Mouse (Mus musculus): Measurements from ENCODE around the gene Gm11168. TPM values are rescaled to one million over a fixed set of nuclear protein-coding genes. Genes with fewer than 3 reads are reported as not detected.
"Not testable (repeated sequence)": the region's sequence is repeated elsewhere in the genome, so short reads cannot be mapped to it uniquely, and the experiment has no call there.

Gm11168 gene
- 1 to 10 TPM in 1 of 3 experiments, under 1 TPM in 1, not detected in 1; 0.84 to 2.4 TPM for polyA plus RNA-seq (2017; shearing (Covaris generic))

- not testable (repeated sequence) for ATAC-seq
These were observed at the start of gene Gm11168 for GRCm38 (mm10) chr9:3002794-3003396. Gm11168 (plus strand) TSS chr9:3003346.

GRCm38 (mm10) chr9:3000445-3000972 is 2.6 kb upstream of the Gm11168 start, which contains the start of gene Gm10722:
Gm10722 (plus strand) TSS chr9:3000922.
- ATAC-seq, result not testable (repeated sequence)

GRCm38 (mm10) chr9:3001006-3001405 is 2.1 kb upstream of the Gm11168 start:
- ATAC-seq, result not testable (repeated sequence)

- ATAC-seq, result peak; percentile 41
These were observed 1.0 kb upstream of the Gm11168 start for GRCm38 (mm10) chr9:3001948-3002659.

GRCm38 (mm10) chr9:3006179-3006578 is 3.0 kb downstream of the Gm11168 start:
- ATAC-seq, result not testable (repeated sequence)

- ATAC-seq, result peak; percentile 36
These were observed 3.5 kb downstream of the Gm11168 start for GRCm38 (mm10) chr9:3006636-3007035.

GRCm38 (mm10) chr9:3007272-3007671 is 4.1 kb downstream of the Gm11168 start:
- ATAC-seq, result not testable (repeated sequence)

GRCm38 (mm10) chr9:3009331-3009730 is 6.2 kb downstream of the Gm11168 start:
- ATAC-seq, result not testable (repeated sequence)

- ATAC-seq, result not testable (repeated sequence)
These were observed 9.0 kb downstream of the Gm11168 start for GRCm38 (mm10) chr9:3012054-3012621.

GRCm38 (mm10) chr9:3012733-3013279 is 9.7 kb downstream of the Gm11168 start, which contains the start of gene Gm10721:
Gm10721 (plus strand) TSS chr9:3013140.
- ATAC-seq, result peak; percentile 25

- not testable (repeated sequence) for ATAC-seq
These were observed 12.2 kb downstream of the Gm11168 start, which contains the start of gene Gm10720 for GRCm38 (mm10) chr9:3015354-3015753. Gm10720 (plus strand) TSS chr9:3015654.

GRCm38 (mm10) chr9:3015896-3016295 is 12.8 kb downstream of the Gm11168 start:
- ATAC-seq, result not testable (repeated sequence)

- ATAC-seq, result not testable (repeated sequence)
These were observed 14.0 kb downstream of the Gm11168 start, which contains the start of gene Gm10719 for GRCm38 (mm10) chr9:3017108-3017507. Gm10719 (plus strand) TSS chr9:3017408.

GRCm38 (mm10) chr9:3018944-3019343 is 15.8 kb downstream of the Gm11168 start:
- not testable (repeated sequence) for ATAC-seq

- not testable (repeated sequence) for ATAC-seq
These were observed 16.9 kb downstream of the Gm11168 start for GRCm38 (mm10) chr9:3019835-3020727.

- not testable (repeated sequence) for ATAC-seq
These were observed 19.3 kb downstream of the Gm11168 start for GRCm38 (mm10) chr9:3022316-3023008.

GRCm38 (mm10) chr9:3023312-3023984 is 20.3 kb downstream of the Gm11168 start, which contains the start of gene Gm10718:
Gm10718 (plus strand) TSS chr9:3023547.
- not testable (repeated sequence) for ATAC-seq

- ATAC-seq, result not testable (repeated sequence)
These were observed 21.0 kb downstream of the Gm11168 start for GRCm38 (mm10) chr9:3023985-3024648.

GRCm38 (mm10) chr9:3024912-3025467 is 21.8 kb downstream of the Gm11168 start, which contains the start of gene Gm10717:
Gm10717 (plus strand) TSS chr9:3025417.
- ATAC-seq, result not testable (repeated sequence)

Data from inflammation-experienced regulatory T-cells, adult 6 months (primary cell).